Mouse (Mus musculus) CH12.LX (cell line): Measurements from ENCODE around the gene Hist1h3g.
A peak's percentile ranks its signal among the peaks of the same experiment; 100 is the strongest.

ENCODE experiments used
- ELF1 ChIP-seq: IDR thresholded peaks from 2 replicates; pipeline ENCODE4 v1.6.1; 2014; ENCODE audit warnings: low read depth, mild to moderate bottlenecking, inconsistent platforms, low read length, improper control_type of control experiment
- PAX5 ChIP-seq: IDR thresholded peaks from 2 replicates; pipeline ENCODE4 v1.6.1; 2012; ENCODE audit warnings: low read length, inconsistent platforms, mixed read lengths
- ZNF384 ChIP-seq: IDR thresholded peaks from 2 replicates; pipeline ENCODE4 v1.6.1; 2012; ENCODE audit warnings: low read depth, low read length, improper control_type of control experiment, inconsistent platforms

- TF ChIP-seq ELF1 (peak; percentile 90), ZNF384 (no peak), PAX5 (no peak)
Measured at GRCm38 (mm10) chr13:23517603-23518294, 17.5 kb upstream of the Hist1h3g start.
